Mouse (Mus musculus): ENCODE data around the gene Sult2a5.

Gene Sult2a5

GRCm38 (mm10) chr7:13623667-13624066 lies at the start of gene Sult2a5:
Gene Sult2a5, plus strand, starts transcription at chr7:13623967.
- in situ Hi-C loops (cut with MboI): no loop called here
